Mouse (Mus musculus): ENCODE results near the gene Olfr494.

Olfr494 gene

DNA sequence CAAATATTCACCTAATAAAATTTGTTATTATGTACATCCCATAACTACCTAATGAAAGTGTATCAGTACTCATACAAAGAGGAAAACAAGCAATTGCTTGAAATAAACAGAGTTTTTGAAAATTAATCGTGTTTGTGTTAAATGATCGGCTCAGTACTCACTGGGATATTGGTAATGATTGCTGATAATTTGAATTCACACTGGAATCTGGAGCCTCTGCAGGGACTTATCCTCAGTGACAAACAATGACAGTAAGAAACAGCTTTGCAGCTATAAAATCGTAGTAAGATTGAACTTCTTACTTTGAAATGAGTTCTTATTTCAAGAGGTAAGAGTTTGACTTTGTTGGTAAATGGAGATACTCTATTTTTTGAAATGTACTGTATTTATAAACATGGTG, at the start of gene Olfr494:
Gene Olfr494 (plus strand): TSS at position 301 of the 400 bp plus-strand sequence.
- no peak for DNase-seq

DNA sequence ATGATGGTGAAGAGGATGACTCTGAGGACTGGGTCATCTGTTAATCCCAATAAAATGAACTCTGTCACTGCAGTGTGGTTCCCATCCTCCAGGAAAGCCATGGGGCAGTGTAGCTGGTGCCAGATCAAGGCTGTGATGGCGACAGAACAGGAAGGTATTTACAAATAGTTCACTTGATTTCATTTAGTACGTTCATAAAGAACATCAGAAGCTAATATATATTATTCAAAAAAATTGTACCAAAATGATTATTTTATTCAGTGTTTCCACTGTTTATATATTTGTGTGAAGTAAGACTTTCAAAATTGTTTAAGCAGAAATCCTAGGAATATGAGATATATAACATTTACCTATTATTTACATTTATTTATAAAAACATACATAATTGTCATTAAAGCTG, 41.6 kb upstream of the Olfr494 start, which contains the start of gene Olfr492:
Gene Olfr492 (minus strand): TSS at position 101 of the 400 bp plus-strand sequence.
- DNase-seq = no peak

DNA sequence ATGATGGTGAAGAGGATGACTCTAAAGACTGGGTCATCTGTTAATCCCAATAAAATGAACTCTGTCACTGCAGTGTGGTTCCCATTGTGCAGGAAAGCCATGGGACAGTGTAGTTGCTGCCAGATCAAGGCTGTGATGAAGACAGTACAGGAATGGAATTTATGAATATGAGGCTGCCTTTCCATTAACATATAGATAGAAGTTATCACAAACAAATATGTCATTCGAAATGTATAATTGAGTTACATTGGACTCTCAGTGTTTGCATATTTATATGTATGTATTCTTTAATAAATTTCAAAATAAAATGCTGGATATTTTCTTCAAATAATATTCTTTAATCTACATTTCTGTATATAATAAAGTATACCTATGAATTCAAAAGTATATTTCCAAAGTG, 18.3 kb upstream of the Olfr494 start, which contains the start of gene Olfr493:
Gene Olfr493 (minus strand): TSS at position 101 of the 400 bp plus-strand sequence.
- DNase-seq = no peak

DNA sequence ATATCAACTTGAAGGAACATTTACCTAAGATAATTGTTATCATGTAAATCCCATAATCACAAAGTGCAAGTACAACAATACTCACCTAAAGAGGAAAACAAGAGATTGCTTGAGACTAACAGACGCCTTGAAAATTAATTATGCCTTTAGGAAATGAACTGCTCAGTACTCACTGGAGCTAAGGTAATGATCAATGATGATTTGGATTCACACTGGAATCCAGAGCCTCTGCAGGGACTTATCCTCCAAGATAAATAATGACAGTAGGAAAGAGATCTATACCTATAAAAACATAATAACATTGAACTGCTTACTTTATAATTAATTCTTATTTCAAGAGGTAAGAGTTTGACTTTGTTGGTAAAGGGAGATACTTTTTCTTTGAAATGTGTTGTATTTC, 27.7 kb downstream of the Olfr494 start, which contains the start of gene Olfr495:
Gene Olfr495 (plus strand): TSS at position 301 of the 400 bp plus-strand sequence.
- no peak for DNase-seq
